Mouse (Mus musculus) testis, adult 2 months (tissue): ENCODE data around the gene Plin4.

Source experiments
- CTCF ChIP-seq: fragments of 200-500 bp; IDR thresholded peaks from 2 replicates; pipeline ENCODE4 v1.5.1; 2012; ENCODE audit warnings: low read depth, mild to moderate bottlenecking, inconsistent platforms, low read length, moderate library complexity; ENCODE audit not compliant: control insufficient read depth, insufficient read depth, insufficient replicate concordance
- POLR2A ChIP-seq: fragments of 200-500 bp; IDR thresholded peaks from 2 replicates; pipeline ENCODE4 v1.6.1; 2012; ENCODE audit warnings: low read depth, mild to moderate bottlenecking, inconsistent platforms, low read length, moderate library complexity; ENCODE audit not compliant: control insufficient read depth

DNA sequence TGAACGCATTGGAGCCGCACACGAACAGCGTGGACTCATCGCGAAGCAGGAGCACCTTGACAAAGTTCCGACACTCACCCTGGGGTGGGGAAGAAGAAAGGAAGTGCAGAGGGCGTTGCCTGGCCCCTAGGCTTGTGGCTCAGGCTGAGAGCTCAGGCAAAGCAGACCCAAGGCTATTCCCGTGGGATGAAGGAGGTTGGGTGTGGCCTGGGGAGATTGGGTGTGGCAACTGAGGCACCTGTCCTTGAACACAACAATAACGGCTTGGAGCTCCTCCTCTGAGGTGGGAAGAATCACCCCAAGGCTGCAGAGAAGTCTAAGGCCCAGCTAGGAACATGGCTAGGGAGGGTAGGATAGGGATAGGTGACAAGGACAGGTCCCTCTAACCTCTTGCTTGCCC lies 21.5 kb upstream of the Plin4 start:
- TF ChIP-seq POLR2A (no peak), CTCF (no peak)
